Mouse (Mus musculus) MEL (cell line): ENCODE measurements around the gene Anks1. TPM values are rescaled to one million over a fixed set of nuclear protein-coding genes. Genes with fewer than 3 reads are reported as not detected.

Source experiments
- DNase-seq: peaks from one replicate; pipeline ENCODE4 v3.0.0; 2011; ENCODE audit warnings: low read depth, low spot score
- H3K27ac ChIP-seq: 2 replicates; pipeline ENCODE4 v1.5.1; 2012; ENCODE audit warnings: low read depth, mild to moderate bottlenecking, control low read depth, low read length, moderate library complexity; ENCODE audit not compliant: control insufficient read depth
- H3K27me3 ChIP-seq, 2 experiments: fragments of 150-350 bp in 1 of 2; sonication (generic) in 1 of 2; 2 replicates each; pipeline ENCODE4 v1.6.1; 2012; ENCODE audit warnings: low read length in 2 of 2, mild to moderate bottlenecking in 2 of 2, improper control_type of control experiment in 1 of 2, moderate library complexity in 1 of 2; ENCODE audit not compliant: insufficient read depth in 2 of 2, control insufficient read depth in 1 of 2
- H3K36me3 ChIP-seq, 2 experiments: 2 replicates each; pipeline ENCODE4 v1.6.1; 2012 to 2014; ENCODE audit warnings: low read length in 2 of 2, improper control_type of control experiment in 1 of 2, inconsistent platforms in 1 of 2, mild to moderate bottlenecking in 1 of 2; ENCODE audit not compliant: insufficient read depth in 2 of 2, control insufficient read depth in 1 of 2
- H3K4me1 ChIP-seq, 2 experiments: fragments of 150-350 bp in 1 of 2; sonication (generic) in 1 of 2; 2 replicates each; pipeline ENCODE4 v1.6.1; 2012; ENCODE audit warnings: low read length in 2 of 2, improper control_type of control experiment in 1 of 2, mild to moderate bottlenecking in 1 of 2; ENCODE audit not compliant: insufficient read depth in 2 of 2, control insufficient read depth in 1 of 2
- H3K4me3 ChIP-seq, 2 experiments: fragments of 150-350 bp in 1 of 2; sonication (generic) in 1 of 2; 2 replicates each; pipeline ENCODE4 v1.5.1; 2012; ENCODE audit warnings: low read depth in 2 of 2, low read length in 2 of 2, mild to moderate bottlenecking in 2 of 2, moderate library complexity in 2 of 2, control low read depth in 1 of 2, improper control_type of control experiment in 1 of 2; ENCODE audit not compliant: control insufficient read depth in 1 of 2, insufficient read depth in 1 of 2
- H3K79me2 ChIP-seq: 2 replicates; pipeline ENCODE4 v1.6.1; 2012; ENCODE audit warnings: mild to moderate bottlenecking, low read length, moderate library complexity; ENCODE audit not compliant: control insufficient read depth, poor library complexity, insufficient read depth
- H3K9ac ChIP-seq: 2 replicates; pipeline ENCODE4 v1.6.1; 2012; ENCODE audit warnings: low read depth, mild to moderate bottlenecking, control low read depth, low read length, moderate library complexity; ENCODE audit not compliant: control insufficient read depth, poor library complexity, severe bottlenecking
- H3K9me3 ChIP-seq: fragments of 150-350 bp; sonication (generic); replicated peaks from 2 replicates; pipeline ENCODE4 v1.6.1; 2012; ENCODE audit warnings: mild to moderate bottlenecking, low read length, improper control_type of control experiment, moderate library complexity; ENCODE audit not compliant: insufficient read depth
- CTCF ChIP-seq, 3 experiments: IDR thresholded peaks in 2 of 3; conservative IDR thresholded peaks in 1 of 3; 2 replicates each; pipeline ENCODE4 v1.5.1; 2011 to 2012; ENCODE audit warnings: low read length in 3 of 3, low read depth in 2 of 3, mild to moderate bottlenecking in 2 of 3, improper control_type of control experiment in 1 of 3, inconsistent platforms in 1 of 3, mixed read lengths in 1 of 3, moderate library complexity in 1 of 3; ENCODE audit not compliant: control insufficient read depth in 1 of 3, insufficient read depth in 1 of 3, poor library complexity in 1 of 3, severe bottlenecking in 1 of 3
- ETS1 ChIP-seq: IDR thresholded peaks from 2 replicates; pipeline ENCODE4 v1.6.1; 2012; ENCODE audit warnings: low read depth, mild to moderate bottlenecking, inconsistent platforms, low read length, improper control_type of control experiment, moderate library complexity
- GABPA ChIP-seq: IDR thresholded peaks from 2 replicates; pipeline ENCODE4 v1.6.1; 2012; ENCODE audit warnings: low read depth, mild to moderate bottlenecking, inconsistent platforms, low read length, improper control_type of control experiment, moderate library complexity
- JUND ChIP-seq: IDR thresholded peaks from 2 replicates; pipeline ENCODE4 v1.6.1; 2011; ENCODE audit warnings: low read depth, mild to moderate bottlenecking, improper control_type of control experiment, low read length
- KAT2A ChIP-seq: conservative IDR thresholded peaks from 2 replicates; pipeline ENCODE4 v1.6.1; 2012; ENCODE audit warnings: low read depth, low read length, improper control_type of control experiment, inconsistent platforms
- MAFK ChIP-seq: IDR thresholded peaks from 2 replicates; pipeline ENCODE4 v1.6.1; 2011; ENCODE audit warnings: low read depth, mild to moderate bottlenecking, low read length, improper control_type of control experiment, borderline replicate concordance
- MAZ ChIP-seq: IDR thresholded peaks from 2 replicates; pipeline ENCODE4 v1.6.1; 2012; ENCODE audit warnings: low read depth, mild to moderate bottlenecking, inconsistent platforms, low read length, improper control_type of control experiment
- MYB ChIP-seq: IDR thresholded peaks from 2 replicates; pipeline ENCODE4 v1.6.1; 2011; ENCODE audit warnings: mild to moderate bottlenecking, low read depth, low read length, improper control_type of control experiment
- NRF1 ChIP-seq: IDR thresholded peaks from 2 replicates; pipeline ENCODE4 v1.6.1; 2014; ENCODE audit warnings: low read depth, mild to moderate bottlenecking, inconsistent platforms, low read length, improper control_type of control experiment, moderate library complexity; ENCODE audit not compliant: poor library complexity, insufficient read depth, severe bottlenecking
- POLR2A ChIP-seq, 2 experiments: IDR thresholded peaks; 2 replicates each; pipeline ENCODE4 v1.6.1; 2011 to 2012; ENCODE audit warnings: low read length in 2 of 2, mild to moderate bottlenecking in 2 of 2, control low read depth in 1 of 2, improper control_type of control experiment in 1 of 2, low read depth in 1 of 2, moderate library complexity in 1 of 2; ENCODE audit not compliant: control insufficient read depth in 1 of 2, insufficient read depth in 1 of 2, poor library complexity in 1 of 2
- POLR2AphosphoS5 ChIP-seq: IDR thresholded peaks from 2 replicates; pipeline ENCODE4 v1.6.1; 2012; ENCODE audit warnings: low read depth, borderline replicate concordance, mild to moderate bottlenecking, inconsistent platforms, low read length, moderate library complexity, mixed read lengths
- RAD21 ChIP-seq: IDR thresholded peaks from 2 replicates; pipeline ENCODE4 v1.6.1; 2011; ENCODE audit warnings: mild to moderate bottlenecking, low read depth, low read length, improper control_type of control experiment
- SMC3 ChIP-seq: IDR thresholded peaks from 2 replicates; pipeline ENCODE4 v1.6.1; 2011; ENCODE audit warnings: low read depth, low read length, improper control_type of control experiment
- UBTF ChIP-seq: IDR thresholded peaks from 2 replicates; pipeline ENCODE4 v1.6.1; 2012; ENCODE audit warnings: low read depth, mild to moderate bottlenecking, inconsistent platforms, low read length, improper control_type of control experiment, moderate library complexity, borderline replicate concordance; ENCODE audit not compliant: insufficient read depth
- USF1 ChIP-seq: IDR thresholded peaks from 2 replicates; pipeline ENCODE4 v1.6.1; 2014; ENCODE audit warnings: low read depth, mild to moderate bottlenecking, inconsistent platforms, low read length, improper control_type of control experiment, moderate library complexity
- USF2 ChIP-seq, 2 experiments: IDR thresholded peaks; 2 replicates each; pipeline ENCODE4 v1.6.1; 2011 to 2012; ENCODE audit warnings: improper control_type of control experiment in 2 of 2, low read length in 2 of 2, borderline replicate concordance in 1 of 2, inconsistent platforms in 1 of 2, low read depth in 1 of 2, mild to moderate bottlenecking in 1 of 2; ENCODE audit not compliant: insufficient read depth in 1 of 2
- ZC3H11A ChIP-seq: IDR thresholded peaks from 2 replicates; pipeline ENCODE4 v1.6.1; 2012; ENCODE audit warnings: low read depth, mild to moderate bottlenecking, inconsistent platforms, low read length, improper control_type of control experiment
- ZNF384 ChIP-seq: IDR thresholded peaks from 2 replicates; pipeline ENCODE4 v1.6.1; 2012; ENCODE audit warnings: low read depth, mild to moderate bottlenecking, inconsistent platforms, low read length, improper control_type of control experiment
- polyA plus RNA-seq, 2 experiments: library from polyadenylated mRNA; stranded (reverse) in 1 of 2; unstranded in 1 of 2; fragments of >175 nt in 1 of 2; fragments of >200 nt in 1 of 2; gene quantifications; 2 replicates each; pipeline versions ENCODE4 v1.2.1 to v1.2.4; 2012; ENCODE audit warnings: low replicate concordance in 2 of 2, low read depth in 1 of 2; ENCODE audit not compliant: insufficient read length in 2 of 2, insufficient read depth in 1 of 2, missing spikeins in 1 of 2
- total RNA-seq: library from RNA; depleted of rRNA; stranded (reverse); fragments of 300-350 nt; gene quantifications from 2 replicates; pipeline ENCODE4 v1.2.3, GENCODE M21; 2012

The Anks1 gene
- total and polyA plus RNA-seq, 3 experiments: 11.9 to 15.9 TPM; not detected in 1

- H3K9me3 ChIP-seq: no peaks in the 10 kb centered on the region
- H3K27ac ChIP-seq: peak overlapping the region; percentile 13; the same call in 1 of the 2 replicates
- TF ChIP-seq SMC3: peak; percentile 70
- TF ChIP-seq CTCF (IDR thresholded peaks at IDR 0.05 in 2 of 3, conservative IDR thresholded peaks at IDR 0.05 in 1 of 3; ENCODE audit: control insufficient read depth in 1 of 3, insufficient read depth in 1 of 3, low read depth in 2 of 3, low read length in 3 of 3, poor library complexity in 1 of 3, severe bottlenecking in 1 of 3): peak; percentile 48 to 72 (median 66)
- no peak for TF ChIP-seq ZNF384
- TF ChIP-seq POLR2AphosphoS5: no peak
- no peak for TF ChIP-seq USF1
- TF ChIP-seq POLR2A (IDR thresholded peaks at IDR 0.05; ENCODE audit: control insufficient read depth in 1 of 2, insufficient read depth in 1 of 2, low read depth in 1 of 2, low read length in 2 of 2, poor library complexity in 1 of 2): no peak
- no peak for TF ChIP-seq ETS1
- no peak for TF ChIP-seq USF2 (IDR thresholded peaks at IDR 0.05; ENCODE audit: borderline replicate concordance in 1 of 2, insufficient read depth in 1 of 2, low read depth in 1 of 2, low read length in 2 of 2)
- peak; percentile 17; the same call in 1 of the 2 replicates for TF ChIP-seq ZC3H11A
- TF ChIP-seq MAFK: no peak
- no peak for TF ChIP-seq KAT2A
- no peak for TF ChIP-seq MYB
- TF ChIP-seq RAD21: peak; percentile 26
- no peak for TF ChIP-seq NRF1
- no peak for TF ChIP-seq GABPA
- peaks cover 0 to 10% of the 10 kb centered on the region in 2 experiments; a peak in 2 of 4 replicates for H3K36me3 ChIP-seq
- DNase-seq: peak; percentile 60
- no peaks in the 10 kb centered on the region for H3K27me3 ChIP-seq
- H3K4me3 ChIP-seq: no peak overlapping the region
- no peaks in the 10 kb centered on the region; the same call in 1 of the 2 replicates for H3K79me2 ChIP-seq
- no peak overlapping the region for H3K9ac ChIP-seq
- peaks cover 0 to 11% of the 10 kb centered on the region in 2 experiments; a peak in 2 of 4 replicates for H3K4me1 ChIP-seq
Observed at GRCm38 (mm10) chr17:28061472-28061871, 152.4 kb downstream of the Anks1 start.

GRCm38 (mm10) chr17:28062710-28063109 lies 153.6 kb downstream of the Anks1 start:
- TF ChIP-seq JUND (no peak), UBTF (no peak), MAZ (no peak; the same call in 1 of the 2 replicates), MYB (no peak), MAFK (no peak)
- H3K27me3 ChIP-seq: no peaks in the 10 kb centered on the region
- H3K36me3 ChIP-seq: peaks cover 0 to 10% of the 10 kb centered on the region in 2 experiments; a peak in 2 of 4 replicates
- H3K9me3 ChIP-seq: no peaks in the 10 kb centered on the region
- H3K79me2 ChIP-seq: no peaks in the 10 kb centered on the region; the same call in 1 of the 2 replicates
- no peak for DNase-seq
- H3K27ac ChIP-seq: peak overlapping the region; percentile 86
- H3K4me1 ChIP-seq: peaks cover 0 to 11% of the 10 kb centered on the region in 2 experiments; a peak in 2 of 4 replicates
- peak overlapping the region; percentile 19 for H3K9ac ChIP-seq
- no peak overlapping the region for H3K4me3 ChIP-seq
